Comparison of ENCODE assay signal across 10 mouse cellular contexts in the genomic region with DNA sequence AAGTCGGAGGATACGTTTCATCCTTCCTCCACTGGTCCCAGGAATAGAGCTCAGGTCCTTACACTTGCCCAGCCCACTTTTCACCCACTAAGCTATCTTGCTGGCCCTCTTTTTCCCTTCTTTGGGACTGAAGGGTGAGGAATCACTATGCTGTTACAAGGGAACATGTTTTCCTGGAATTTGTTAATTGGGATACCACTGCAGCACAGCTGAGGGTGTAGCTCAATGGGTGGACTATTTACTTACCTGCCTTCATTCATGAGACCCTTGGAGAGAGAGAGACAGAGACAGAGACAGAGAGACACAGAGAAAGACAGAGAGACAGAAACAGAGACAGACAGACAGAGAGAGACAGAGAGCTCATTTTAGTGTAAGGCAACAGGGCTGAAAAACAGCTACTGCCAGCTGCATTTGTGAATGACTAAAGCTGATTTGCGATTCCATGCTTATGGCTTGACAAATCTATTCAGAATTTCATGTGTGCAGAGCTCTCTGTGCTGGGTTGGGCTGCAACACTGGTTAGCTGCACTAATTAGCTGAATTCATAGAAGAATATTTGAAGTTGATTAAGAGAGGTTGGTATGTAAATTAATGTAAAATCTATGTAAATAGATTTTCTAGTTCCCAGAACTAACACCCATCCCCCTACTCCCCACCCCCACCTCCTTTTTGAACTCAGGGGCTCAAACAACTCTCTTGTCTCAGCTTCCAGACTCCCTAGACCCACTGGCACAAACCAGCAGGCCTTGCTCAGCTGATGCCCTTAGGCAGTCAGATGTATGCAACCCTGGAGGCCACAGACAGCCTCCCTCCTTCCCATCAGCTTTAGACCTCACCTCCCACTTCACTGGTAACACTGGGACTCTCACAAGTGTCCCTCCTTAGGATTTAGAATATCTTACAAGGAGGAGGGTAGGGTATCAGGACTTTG. TPM values are rescaled to one million over a fixed set of nuclear protein-coding genes. Genes with fewer than 3 reads are reported as not detected.
DNase-seq lines count a peak whose midpoint lies in the region; ATAC-seq and TF ChIP-seq lines count a peak whose summit lies in the region.
"Had no signal": no experiment of that assay in that cellular context is flagged by ENCODE, and none has a peak within 500 bp of the region (broad histone marks: within the 10 kb centered on the region; RNA-seq: fewer than 3 reads in every experiment).

No protein-coding gene starts in this region.

- no peak for DNase-seq in liver, embryonic 11.5 days (ENCODE audit: low spot score)
- DNase-seq in liver, result no peak
- DNase-seq in stomach, postnatal 0 days (ENCODE audit: low spot score), result no peak
- DNase-seq in frontal cortex, postnatal 36 days (ENCODE audit: low spot score in 2 of 2), result no peak
- DNase-seq in urinary bladder, postnatal 14 days (ENCODE audit: low spot score), result no peak
- DNase-seq: kidney, postnatal 10 days; lung, adult 2 months had no signal

- H3K4me2 ChIP-seq in liver, embryonic 11.5 days, result peak overlapping the region; percentile 37
- H3K4me2 ChIP-seq in forebrain, embryonic 13.5 days, result no peak overlapping the region
- peak overlapping the region; percentile 39 for H3K4me2 ChIP-seq in liver, embryonic 15.5 days
- H3K4me2 ChIP-seq in stomach, postnatal 0 days (replicated peaks; ENCODE audit: low read depth), result no peak overlapping the region

- H3K27me3 ChIP-seq in liver, embryonic 11.5 days (replicated peaks; ENCODE audit: control insufficient read depth, insufficient read depth, low read length), result no peaks in the 10 kb centered on the region
- H3K27me3 ChIP-seq in forebrain, embryonic 13.5 days, result no peaks in the 10 kb centered on the region
- H3K27me3 ChIP-seq in liver, embryonic 15.5 days, result no peaks in the 10 kb centered on the region
- no peaks in the 10 kb centered on the region for H3K27me3 ChIP-seq in stomach, postnatal 0 days (ENCODE audit: control insufficient read depth, insufficient read depth, low read length)

- WGBS in liver, embryonic 11.5 days, result 86% methylated on average over 3 of the region's 3 CpGs
- 55% methylated on average over 3 of the region's 3 CpGs for whole genome bisulfite sequencing in forebrain, embryonic 13.5 days
- WGBS in liver, embryonic 15.5 days (ENCODE audit: insufficient replicate concordance), result 81% methylated on average over 3 of the region's 3 CpGs
- 64% methylated on average over 3 of the region's 3 CpGs for WGBS in stomach, postnatal 0 days

- H3K9me3 ChIP-seq in liver, embryonic 11.5 days (ENCODE audit: control insufficient read depth, low read length), result no peaks in the 10 kb centered on the region
- no peaks in the 10 kb centered on the region for H3K9me3 ChIP-seq in forebrain, embryonic 13.5 days (replicated peaks)
- no peaks in the 10 kb centered on the region for H3K9me3 ChIP-seq in liver, embryonic 15.5 days (replicated peaks)
- H3K9me3 ChIP-seq in stomach, postnatal 0 days (ENCODE audit: control insufficient read depth, low read length), result no peaks in the 10 kb centered on the region

- H3K9ac ChIP-seq in liver, embryonic 11.5 days (ENCODE audit: low read depth, low read length), result peak overlapping the region; percentile 52
- no peak overlapping the region for H3K9ac ChIP-seq in forebrain, embryonic 13.5 days
- H3K9ac ChIP-seq in liver, embryonic 15.5 days, result no peak overlapping the region
- H3K9ac ChIP-seq in stomach, postnatal 0 days (ENCODE audit: low read length), result no peak overlapping the region

- H3K36me3 ChIP-seq in liver, embryonic 11.5 days (ENCODE audit: control insufficient read depth, insufficient read depth, low read length), result no peaks in the 10 kb centered on the region
- no peaks in the 10 kb centered on the region for H3K36me3 ChIP-seq in forebrain, embryonic 13.5 days (ENCODE audit: poor library complexity, severe bottlenecking)
- no peaks in the 10 kb centered on the region for H3K36me3 ChIP-seq in liver, embryonic 15.5 days (replicated peaks)
- H3K36me3 ChIP-seq in stomach, postnatal 0 days (ENCODE audit: control insufficient read depth, insufficient read depth, low read length), result no peaks in the 10 kb centered on the region

- no peak; the same call in 1 of the 2 replicates for ATAC-seq in liver, embryonic 11.5 days (replicated peaks; ENCODE audit: low FRiP score)
- ATAC-seq in forebrain, embryonic 13.5 days, result peak; percentile 96
- no peak for ATAC-seq in liver, embryonic 15.5 days (ENCODE audit: insufficient read depth)
- ATAC-seq in stomach, postnatal 0 days (ENCODE audit: low FRiP score, low TSS enrichment), result no peak
- no peak for ATAC-seq in erythroblast, adult 5-6 weeks (replicated peaks; ENCODE audit: low FRiP score, poor library complexity, severe bottlenecking)

- no peak for TF ChIP-seq CTCF in stomach, postnatal 0 days (IDR thresholded peaks at IDR 0.05; ENCODE audit: low read depth)

- no peak for TF ChIP-seq EP300 in stomach, postnatal 0 days (optimal IDR thresholded peaks at IDR 0.05)

- peaks cover 34% of the 10 kb centered on the region for H3K4me1 ChIP-seq in liver, embryonic 11.5 days (replicated peaks; ENCODE audit: control insufficient read depth, insufficient read depth, low read length)
- H3K4me1 ChIP-seq in forebrain, embryonic 13.5 days, result peaks cover 29% of the 10 kb centered on the region
- peaks cover 55% of the 10 kb centered on the region for H3K4me1 ChIP-seq in liver, embryonic 15.5 days (replicated peaks)
- no peaks in the 10 kb centered on the region for H3K4me1 ChIP-seq in stomach, postnatal 0 days (replicated peaks; ENCODE audit: control insufficient read depth, insufficient read depth)

- peak overlapping the region; percentile 97 for H3K27ac ChIP-seq in liver, embryonic 11.5 days (ENCODE audit: low read depth, low read length)
- H3K27ac ChIP-seq in forebrain, embryonic 13.5 days, result peak overlapping the region; percentile 86
- peak overlapping the region; percentile 85 for H3K27ac ChIP-seq in liver, embryonic 15.5 days (replicated peaks)
- H3K27ac ChIP-seq in stomach, postnatal 0 days (replicated peaks), result peak overlapping the region; percentile 45; the same call in 1 of the 2 replicates

- H3K4me3 ChIP-seq in liver, embryonic 11.5 days (ENCODE audit: low read depth, low read length), result no peak overlapping the region
- H3K4me3 ChIP-seq in forebrain, embryonic 13.5 days, result no peak overlapping the region
- no peak overlapping the region for H3K4me3 ChIP-seq in liver, embryonic 15.5 days (replicated peaks)
- H3K4me3 ChIP-seq in stomach, postnatal 0 days (ENCODE audit: low read depth, low read length), result no peak overlapping the region

RNA-seq across cellular contexts. Expression of a gene that starts 48.1 kb away (rescaled TPM):
- polyA plus RNA-seq in liver, embryonic 11.5 days (2014; fragmentation: Nextera tagmentation; extraction: Ambion mirVana), result 97.7 and 99.3 TPM in 2 replicates
- polyA plus RNA-seq in forebrain, embryonic 13.5 days (2015; fragmentation: Nextera tagmentation; extraction: Ambion mirVana), result 83.6 and 89.6 TPM in 2 replicates
- polyA plus RNA-seq in liver, embryonic 15.5 days (2015; fragmentation: Nextera tagmentation; extraction: Ambion mirVana), result 25.6 and 28.8 TPM in 2 replicates
- 37.7 and 42.7 TPM in 2 replicates for polyA plus RNA-seq in stomach, postnatal 0 days (2015; fragmentation: Nextera tagmentation; extraction: Ambion mirVana)
- total RNA-seq in erythroblast, adult 5-6 weeks (2015; ENCODE audit: low replicate concordance), result 90.7 and 111 TPM in 2 replicates
- 97.2 and 110 TPM in 2 replicates for total RNA-seq in erythroblast, adult 5-6 weeks (2017; ENCODE audit: low replicate concordance)

Comparison
In these comparisons a context has a peak if more than half of its experiments do, and no peak if none do; other contexts are left out.
1. H3K27ac ChIP-seq: peak in every context shown above with its lines; median percentile 97 in liver, embryonic 11.5 days; 86 in forebrain, embryonic 13.5 days; 85 in liver, embryonic 15.5 days; 45 in stomach, postnatal 0 days.
2. H3K4me2 ChIP-seq: peak in liver, embryonic 11.5 days (single experiment) and liver, embryonic 15.5 days (single experiment); none in forebrain, embryonic 13.5 days (single experiment) and stomach, postnatal 0 days (single experiment).